In genomic region chr7:132772440-132772839, GRCm38 (mm10) we compare ENCODE assay signal across 14 mouse cellular contexts. TPM values are rescaled to one million over a fixed set of nuclear protein-coding genes. Genes with fewer than 3 reads are reported as not detected.
A peak's percentile ranks its signal among the peaks of the same experiment; 100 is the strongest.
DNase-seq lines count a peak whose midpoint lies in the region; ATAC-seq and TF ChIP-seq lines count a peak whose summit lies in the region.
"Had no signal": no experiment of that assay in that cellular context is flagged by ENCODE, and none has a peak within 500 bp of the region (broad histone marks: within the 10 kb centered on the region; RNA-seq: fewer than 3 reads in every experiment).

No protein-coding gene starts in this region.

- H3K9ac ChIP-seq in heart, embryonic 16.5 days (ENCODE audit: low read length): no peak overlapping the region
- H3K9ac ChIP-seq in MEL (ENCODE audit: control insufficient read depth, low read depth, low read length, poor library complexity, severe bottlenecking): no peak overlapping the region
- H3K9ac ChIP-seq in intestine, embryonic 16.5 days (ENCODE audit: low read depth, low read length): no peak overlapping the region

- no peaks in the 10 kb centered on the region for H3K27me3 ChIP-seq in heart, embryonic 16.5 days (ENCODE audit: control insufficient read depth, insufficient read depth, low read length)
- no peaks in the 10 kb centered on the region for H3K27me3 ChIP-seq in MEL (ENCODE audit: control insufficient read depth in 1 of 2, insufficient read depth in 2 of 2, low read length in 2 of 2)
- H3K27me3 ChIP-seq in intestine, embryonic 16.5 days (replicated peaks; ENCODE audit: control insufficient read depth, insufficient read depth, low read length): no peaks in the 10 kb centered on the region

- no peak for TF ChIP-seq CTCF in MEL (IDR thresholded peaks at IDR 0.05 in 2 of 3, conservative IDR thresholded peaks at IDR 0.05 in 1 of 3; ENCODE audit: control insufficient read depth in 1 of 3, insufficient read depth in 1 of 3, low read depth in 2 of 3, low read length in 3 of 3, poor library complexity in 1 of 3, severe bottlenecking in 1 of 3)

- H3K36me3 ChIP-seq in heart, embryonic 16.5 days (ENCODE audit: control insufficient read depth, insufficient read depth): peaks cover 2% of the 10 kb centered on the region; the same call in 1 of the 2 replicates
- peaks cover 0 to 11% of the 10 kb centered on the region in 2 experiments for H3K36me3 ChIP-seq in MEL (ENCODE audit: control insufficient read depth in 1 of 2, insufficient read depth in 2 of 2, low read length in 2 of 2)
- H3K36me3 ChIP-seq in intestine, embryonic 16.5 days (ENCODE audit: control insufficient read depth, insufficient read depth, low read length): no peaks in the 10 kb centered on the region

- H3K4me3 ChIP-seq in heart, embryonic 16.5 days (ENCODE audit: low read length): no peak overlapping the region
- H3K4me3 ChIP-seq in MEL (ENCODE audit: control insufficient read depth in 1 of 2, insufficient read depth in 1 of 2, low read depth in 2 of 2, low read length in 2 of 2): no peak overlapping the region
- no peak overlapping the region for H3K4me3 ChIP-seq in intestine, embryonic 16.5 days (ENCODE audit: low read length)
- H3K4me3 ChIP-seq: midbrain, embryonic 10.5 days had no signal

- TF ChIP-seq POLR2A in MEL (IDR thresholded peaks at IDR 0.05; ENCODE audit: control insufficient read depth in 1 of 2, insufficient read depth in 1 of 2, low read depth in 1 of 2, low read length in 2 of 2, poor library complexity in 1 of 2): no peak

- peaks cover 22% of the 10 kb centered on the region for H3K4me1 ChIP-seq in heart, embryonic 16.5 days (ENCODE audit: control insufficient read depth, insufficient read depth, low read length)
- peaks cover 8 to 19% of the 10 kb centered on the region in 2 experiments for H3K4me1 ChIP-seq in MEL (ENCODE audit: control insufficient read depth in 1 of 2, insufficient read depth in 2 of 2, low read length in 2 of 2)
- H3K4me1 ChIP-seq in intestine, embryonic 16.5 days (ENCODE audit: control insufficient read depth, insufficient read depth, low read length): peaks cover 5% of the 10 kb centered on the region; the same call in 1 of the 2 replicates
- H3K4me1 ChIP-seq: midbrain, embryonic 10.5 days had no signal

- ATAC-seq in heart, embryonic 16.5 days (replicated peaks; ENCODE audit: extremely low read depth, insufficient read depth, low FRiP score): no peak; the same call in 1 of the 2 replicates
- ATAC-seq in intestine, embryonic 16.5 days: peak; percentile 47

- H3K27ac ChIP-seq in heart, embryonic 16.5 days (ENCODE audit: low read length): 0 out of 2 replicates have a peak overlapping the region, but pooled peaks have one; percentile 20
- 0 out of 2 replicates have a peak overlapping the region, but pooled peaks have one; percentile 3 for H3K27ac ChIP-seq in MEL (ENCODE audit: control insufficient read depth, low read depth, low read length)
- no peak overlapping the region for H3K27ac ChIP-seq in intestine, embryonic 16.5 days (ENCODE audit: low read length)
- H3K27ac ChIP-seq: midbrain, embryonic 10.5 days had no signal

- 67% methylated on average over 5 of the region's 5 CpGs for WGBS in heart, embryonic 16.5 days
- 80% methylated on average over 5 of the region's 5 CpGs for WGBS in intestine, embryonic 16.5 days

- no peaks in the 10 kb centered on the region for H3K79me2 ChIP-seq in MEL (ENCODE audit: control insufficient read depth, insufficient read depth, low read length, poor library complexity)

- no peak for DNase-seq in heart, postnatal 25 days (ENCODE audit: low spot score)
- peak; percentile 73 for DNase-seq in MEL (ENCODE audit: low read depth, low spot score)
- DNase-seq in spleen, postnatal 36 days (ENCODE audit: low spot score in 2 of 2): peak; percentile 70 to 81
- no peak for DNase-seq in urinary bladder, postnatal 10 days (ENCODE audit: low spot score)
- no peak for DNase-seq in gastrocnemius, adult 18-20 months (ENCODE audit: low spot score)
- DNase-seq in yolk sac, embryonic 10.5 days (ENCODE audit: low spot score): no peak
- DNase-seq: B cell, adult 2 months; cerebellum, adult 2 months; gastrocnemius, postnatal 14 days; heart, postnatal 4 days; kidney, postnatal 14 days had no signal

- intact Hi-C loops in heart, postnatal 25 days (cut with DNase I): loop anchor here (5.0 kb wide), 1 partner anchor 35 kb away; no protein-coding TSS in a partner anchor

- H3K4me2 ChIP-seq in heart, embryonic 16.5 days (ENCODE audit: low read depth, low read length): no peak overlapping the region
- no peak overlapping the region for H3K4me2 ChIP-seq in intestine, embryonic 16.5 days (ENCODE audit: low read depth, low read length)

- H3K9me3 ChIP-seq in heart, embryonic 16.5 days (replicated peaks; ENCODE audit: control insufficient read depth, low read length): no peaks in the 10 kb centered on the region
- H3K9me3 ChIP-seq in MEL (replicated peaks; ENCODE audit: insufficient read depth, low read length): no peaks in the 10 kb centered on the region
- no peaks in the 10 kb centered on the region for H3K9me3 ChIP-seq in intestine, embryonic 16.5 days (ENCODE audit: control insufficient read depth, low read length)
- H3K9me3 ChIP-seq: midbrain, embryonic 10.5 days had no signal

- TF ChIP-seq EP300 in MEL (IDR thresholded peaks at IDR 0.05; ENCODE audit: low read depth in 1 of 2, low read length in 2 of 2): peak; percentile 50 to 65; a peak in 3 of 4 replicates

- TF ChIP-seq RAD21 in MEL (IDR thresholded peaks at IDR 0.05; ENCODE audit: low read depth, low read length): no peak

TF ChIP-seq in MEL, 35 proteins besides CTCF, POLR2A, EP300 and RAD21:
- TF ChIP-seq GATA1 (IDR thresholded peaks at IDR 0.05; ENCODE audit: low read depth, low read length) (peak; percentile 61), ETS1 (IDR thresholded peaks at IDR 0.05; ENCODE audit: low read depth, low read length) (peak; percentile 47), MAX (IDR thresholded peaks at IDR 0.05; ENCODE audit: low read length) (peak; percentile 43; the same call in 1 of the 2 replicates), TCF12 (IDR thresholded peaks at IDR 0.05; ENCODE audit: low read depth, low read length) (peak; percentile 81), USF2 (IDR thresholded peaks at IDR 0.05; ENCODE audit: borderline replicate concordance in 1 of 2, insufficient read depth in 1 of 2, low read depth in 1 of 2, low read length in 2 of 2) (no peak), TAL1 (IDR thresholded peaks at IDR 0.05; ENCODE audit: low read length) (peak; percentile 78), RCOR1 (IDR thresholded peaks at IDR 0.05; ENCODE audit: low read depth, low read length) (no peak), E2F4 (IDR thresholded peaks at IDR 0.05; ENCODE audit: borderline replicate concordance, low read depth, low read length) (no peak), USF1 (IDR thresholded peaks at IDR 0.05; ENCODE audit: low read depth, low read length) (peak; percentile 73), SIN3A (IDR thresholded peaks at IDR 0.05; ENCODE audit: low read length) (peak; percentile 34; the same call in 1 of the 2 replicates)
TF ChIP-seq in MEL: peak in this region for 7.

RNA-seq across cellular contexts. Expression of gene Fam53b, which starts 41.2 kb away (rescaled TPM):
- 16.4 and 21.8 TPM in 2 replicates for polyA plus RNA-seq in heart, embryonic 16.5 days (2015; fragmentation: Nextera tagmentation; extraction: Ambion mirVana)
- total RNA-seq in heart, postnatal 25 days (2021): 10 to 100 TPM; 25.8 to 26.8 TPM
- total RNA-seq in MEL (2012; rRNA removed): 7.3 and 7.9 TPM in 2 replicates
- polyA plus RNA-seq in MEL (2012; ENCODE audit: insufficient read depth in 1 of 2, insufficient read length in 2 of 2, low read depth in 1 of 2, low replicate concordance in 2 of 2, missing spikeins in 1 of 2): 10 to 100 TPM in 1 of 2 experiments, not detected in 1; 15.4 TPM
- 22.2 and 23.7 TPM in 2 replicates for polyA plus RNA-seq in intestine, embryonic 16.5 days (2015; fragmentation: Nextera tagmentation; extraction: Ambion mirVana)
- 10 to 100 TPM; 25.7 to 30.2 TPM for total RNA-seq in gastrocnemius, adult 18-20 months (2021)

Comparison
In these comparisons a context has a peak if more than half of its experiments do, and no peak if none do; other contexts are left out.
1. DNase-seq: peak in MEL (single experiment) and spleen, postnatal 36 days (2 of 2); none in heart, postnatal 25 days (single experiment), urinary bladder, postnatal 10 days (single experiment), gastrocnemius, adult 18-20 months (single experiment) and yolk sac, embryonic 10.5 days (single experiment).